Mouse (Mus musculus) hindbrain, embryonic 12.5 days (tissue): Measurements from ENCODE around the gene Rhbdl1. TPM values are rescaled to one million over a fixed set of nuclear protein-coding genes. Genes with fewer than 3 reads are reported as not detected.
"Not testable (repeated sequence)": the region's sequence is repeated elsewhere in the genome, so short reads cannot be mapped to it uniquely, and the experiment has no call there.

Source experiments
- ATAC-seq: fragments of 200-750 bp; cut with Nextera tagmentation; 2 replicates; pipeline ENCODE4 v1.8.0; 2017; ENCODE audit warnings: moderate TSS enrichment; ENCODE audit not compliant: low FRiP score
- H3K27ac ChIP-seq: fragments of 300-500 bp; sonication (generic); 2 replicates; pipeline ENCODE4 v1.5.1; 2016; ENCODE audit warnings: mild to moderate bottlenecking
- H3K27me3 ChIP-seq: fragments of 300-500 bp; sonication (generic); 2 replicates; pipeline ENCODE4 v1.6.1; 2016; ENCODE audit warnings: mild to moderate bottlenecking
- H3K36me3 ChIP-seq: fragments of 300-500 bp; sonication (generic); 2 replicates; pipeline ENCODE4 v1.6.1; 2016; ENCODE audit warnings: mild to moderate bottlenecking
- H3K4me1 ChIP-seq: fragments of 300-500 bp; sonication (generic); 2 replicates; pipeline ENCODE4 v1.6.1; 2016
- H3K4me2 ChIP-seq: fragments of 300-500 bp; sonication (generic); replicated peaks from 2 replicates; pipeline ENCODE4 v1.6.1; 2016; ENCODE audit warnings: mild to moderate bottlenecking
- H3K4me3 ChIP-seq: fragments of 300-500 bp; sonication (generic); 2 replicates; pipeline ENCODE4 v1.5.1; 2016; ENCODE audit warnings: mild to moderate bottlenecking
- H3K9ac ChIP-seq: fragments of 300-500 bp; sonication (generic); 2 replicates; pipeline ENCODE4 v1.6.1; 2016; ENCODE audit warnings: mild to moderate bottlenecking, moderate library complexity
- H3K9me3 ChIP-seq: fragments of 300-500 bp; sonication (generic); replicated peaks from 2 replicates; pipeline ENCODE4 v1.6.1; 2016; ENCODE audit warnings: mild to moderate bottlenecking
- WGBS: fragments of 180-500 bp; shearing (Covaris S2); methylation state at CpG from one replicate; pipeline ENCODE4 v1.1.7; 2016; 5-methylcytosine and 5-hydroxymethylcytosine counted together
- polyA plus RNA-seq: library from polyadenylated mRNA; unstranded; fragments of >200 nt; fragmentation: Nextera tagmentation; extraction: Ambion mirVana; gene quantifications from 2 replicates; pipeline ENCODE4 v1.2.1, GENCODE M21; 2016

The Rhbdl1 gene
- polyA plus RNA-seq, 1 experiment from 2014 or later, result 6.1 TPM

DNA sequence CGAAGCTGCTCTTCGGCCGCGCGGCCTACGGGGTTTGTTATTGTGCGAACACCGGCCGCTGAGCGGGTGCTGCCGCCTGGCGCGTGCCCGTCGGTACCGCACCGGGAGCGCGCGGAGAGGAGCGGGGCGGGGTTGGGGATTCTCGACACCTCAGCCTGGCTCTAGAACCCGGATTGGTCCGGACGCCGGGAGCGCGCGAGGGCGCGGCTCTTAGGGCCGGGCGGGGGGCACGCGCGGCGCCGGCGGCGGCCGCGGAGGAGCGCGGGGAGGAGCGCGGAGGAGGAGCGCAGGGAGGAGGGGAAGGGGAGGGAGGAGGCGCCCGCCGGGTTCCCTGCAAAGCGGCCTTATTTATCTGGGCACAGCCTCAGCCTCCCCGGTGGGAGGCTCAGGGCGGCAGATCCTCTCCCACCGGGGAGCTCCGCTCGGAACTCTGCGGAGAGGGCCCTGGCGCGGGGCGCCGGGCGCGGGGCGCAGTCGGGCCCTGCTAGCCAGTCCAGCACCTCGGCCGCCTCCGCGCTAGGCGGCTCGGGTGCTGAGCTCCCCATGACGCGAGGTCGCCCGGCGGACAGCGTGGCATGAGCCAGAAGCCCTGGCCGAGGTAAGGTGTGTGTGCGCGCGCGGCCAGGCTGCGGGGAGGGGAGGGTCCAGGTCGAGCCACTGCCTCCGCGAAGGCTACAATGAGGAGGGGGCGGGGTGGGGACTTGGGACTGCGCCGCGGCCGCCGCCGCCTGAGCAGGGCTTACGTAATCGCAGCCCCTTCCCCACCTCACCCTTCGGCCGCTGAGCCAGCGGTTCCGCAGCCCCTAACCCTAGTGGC is 28.1 kb downstream of the Rhbdl1 start, which contains the start of gene Fbxl16:
Gene Fbxl16 (plus strand): TSS at position 297 of the 817 bp plus-strand sequence.
- Histone ChIP-seq H3K4me1 (peaks cover 46% of the 10 kb centered on the region), H3K4me3 (peak within 1 kb of the TSS; percentile 86), H3K4me2 (peak within 1 kb of the TSS; percentile 84), H3K36me3 (no peaks in the 10 kb centered on the region), H3K27me3 (peaks cover 16% of the 10 kb centered on the region), H3K9ac (peak within 1 kb of the TSS; percentile 92), H3K27ac (peak within 1 kb of the TSS; percentile 98), H3K9me3 (no peaks in the 10 kb centered on the region)
- ATAC-seq, result peak; percentile 85
- under 1% methylated on average over 70 of the region's 100 CpGs for WGBS

DNA sequence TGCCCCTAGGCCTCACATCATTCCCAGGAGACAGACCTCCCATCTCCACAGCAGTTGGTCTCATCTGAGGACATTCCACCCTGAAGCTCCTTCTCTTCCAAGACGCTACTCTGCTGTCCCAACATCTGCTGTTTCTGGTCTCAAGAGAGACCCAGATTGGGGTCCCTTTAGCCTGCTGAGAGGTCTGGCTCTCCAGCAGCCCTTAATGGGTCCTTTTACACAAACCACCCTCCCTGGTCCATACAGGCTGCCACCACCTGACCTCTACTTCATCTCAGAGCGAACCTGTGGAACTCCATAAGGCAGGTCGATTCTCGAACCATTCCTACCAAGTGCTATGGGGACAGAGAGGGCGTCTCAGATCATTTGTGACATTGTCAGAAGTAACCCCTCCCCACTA is 29.1 kb downstream of the Rhbdl1 start:
- peak overlapping the region; percentile 84 for H3K4me2 ChIP-seq
- WGBS, result 38% methylated on average over 5 of the region's 5 CpGs
- H3K36me3 ChIP-seq, result no peaks in the 10 kb centered on the region
- H3K4me3 ChIP-seq, result peak overlapping the region; percentile 86
- H3K4me1 ChIP-seq, result peaks cover 47% of the 10 kb centered on the region
- H3K27ac ChIP-seq, result peak overlapping the region; percentile 98
- H3K9me3 ChIP-seq, result no peaks in the 10 kb centered on the region
- no peak for ATAC-seq
- peaks cover 16% of the 10 kb centered on the region for H3K27me3 ChIP-seq
- H3K9ac ChIP-seq, result peak overlapping the region; percentile 92

DNA sequence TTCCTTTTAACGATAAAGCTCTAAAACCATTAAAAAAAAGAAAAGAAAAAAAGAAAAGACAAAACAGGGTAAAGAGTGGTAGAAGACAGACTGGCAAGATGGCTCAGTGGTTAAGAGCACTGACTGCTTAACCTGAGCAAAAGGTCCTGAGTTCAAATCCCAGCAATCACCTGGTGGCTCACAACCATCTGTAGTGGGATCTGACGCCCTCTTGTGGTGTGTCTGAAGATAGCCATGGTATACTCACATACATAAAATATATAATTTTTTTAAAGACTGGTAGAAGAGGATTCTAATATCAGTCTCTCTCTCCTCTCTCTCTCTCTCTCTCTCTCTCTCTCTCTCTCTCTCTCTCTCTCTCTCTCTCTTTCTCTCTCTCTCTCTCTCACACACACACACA is 29.6 kb downstream of the Rhbdl1 start:
- 53% methylated on average over 2 of the region's 2 CpGs for WGBS
- H3K9me3 ChIP-seq, result not testable (repeated sequence)

DNA sequence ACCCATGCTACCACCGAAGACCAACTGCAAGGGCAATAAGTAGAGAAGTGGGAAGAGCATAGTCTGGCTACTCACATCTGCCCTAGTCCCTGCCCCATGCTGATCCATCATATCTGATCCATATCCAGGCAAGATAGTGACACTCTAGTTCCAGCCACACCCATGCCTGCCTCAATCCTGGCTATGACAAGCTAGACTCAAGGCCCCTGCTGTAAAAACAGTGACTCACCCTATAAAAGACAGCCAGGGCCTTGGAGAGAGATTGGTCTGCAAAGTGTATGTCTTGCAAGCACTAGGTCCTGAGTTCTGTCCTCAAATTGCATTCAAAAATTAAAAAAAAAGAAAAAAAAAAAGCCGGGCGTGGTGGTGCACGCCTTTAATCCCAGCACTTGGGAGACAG is 30.6 kb downstream of the Rhbdl1 start:
- H3K9ac ChIP-seq, result no peak overlapping the region
- WGBS, result 82% methylated on average over 4 of the region's 4 CpGs
- H3K36me3 ChIP-seq, result no peaks in the 10 kb centered on the region
- ATAC-seq, result no peak
- H3K4me1 ChIP-seq, result peaks cover 53% of the 10 kb centered on the region
- H3K27ac ChIP-seq, result no peak overlapping the region
- no peaks in the 10 kb centered on the region for H3K9me3 ChIP-seq
- H3K27me3 ChIP-seq, result peaks cover 5% of the 10 kb centered on the region
- no peak overlapping the region for H3K4me2 ChIP-seq
- no peak overlapping the region for H3K4me3 ChIP-seq

More for the DNA sequence above, 29.6 kb downstream of the Rhbdl1 start:
- peaks cover 49% of the 10 kb centered on the region for H3K4me1 ChIP-seq
- H3K4me2 ChIP-seq, ATAC-seq, H3K4me3 ChIP-seq, H3K9ac ChIP-seq, H3K36me3 ChIP-seq, H3K27ac ChIP-seq: not testable (repeated sequence)
- peaks cover 13% of the 10 kb centered on the region for H3K27me3 ChIP-seq

DNA sequence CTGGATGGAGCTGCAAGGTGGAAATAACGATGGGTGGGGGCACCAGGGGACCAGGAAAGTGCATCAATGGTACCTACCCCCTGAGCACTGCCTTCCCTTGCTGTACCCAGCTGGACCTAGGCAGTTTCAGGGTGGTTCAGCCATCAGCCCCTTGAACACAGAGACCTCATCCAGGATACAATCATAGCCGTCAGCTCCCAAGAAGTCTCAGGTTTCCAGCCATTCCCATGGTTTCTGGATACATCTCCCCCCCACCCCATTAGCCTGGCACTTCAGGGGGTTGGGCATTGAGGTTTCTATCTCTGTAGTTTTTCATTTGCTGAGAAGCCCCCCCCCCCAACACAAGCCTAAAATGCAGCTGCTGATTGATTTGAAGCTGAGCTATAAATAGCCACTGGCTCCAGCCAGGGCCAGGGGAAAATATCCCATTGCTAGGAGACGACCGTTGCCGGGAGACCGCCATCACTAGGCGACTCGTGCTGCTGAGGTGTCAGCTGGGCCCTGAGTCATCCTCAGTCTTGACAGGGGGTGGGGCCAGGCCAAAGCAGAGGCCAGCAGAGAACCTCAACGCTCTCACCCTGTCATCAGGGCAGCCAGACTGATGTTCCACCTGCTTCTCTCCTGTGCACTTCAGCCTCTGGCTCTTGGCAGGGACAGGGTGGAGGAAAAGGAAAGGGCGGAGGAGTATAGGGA is 34.1 kb downstream of the Rhbdl1 start:
- ATAC-seq, result peak; percentile 93
- peak overlapping the region; percentile 39 for H3K4me2 ChIP-seq
- no peak overlapping the region; the same call in 1 of the 2 replicates for H3K4me3 ChIP-seq
- WGBS, result 4% methylated on average over 10 of the region's 10 CpGs
- H3K9ac ChIP-seq, result peak overlapping the region; percentile 28
- H3K27ac ChIP-seq, result peak overlapping the region; percentile 94
- no peaks in the 10 kb centered on the region; the same call in 1 of the 2 replicates for H3K27me3 ChIP-seq
- no peaks in the 10 kb centered on the region for H3K9me3 ChIP-seq
- no peaks in the 10 kb centered on the region for H3K36me3 ChIP-seq
- peaks cover 29% of the 10 kb centered on the region for H3K4me1 ChIP-seq

DNA sequence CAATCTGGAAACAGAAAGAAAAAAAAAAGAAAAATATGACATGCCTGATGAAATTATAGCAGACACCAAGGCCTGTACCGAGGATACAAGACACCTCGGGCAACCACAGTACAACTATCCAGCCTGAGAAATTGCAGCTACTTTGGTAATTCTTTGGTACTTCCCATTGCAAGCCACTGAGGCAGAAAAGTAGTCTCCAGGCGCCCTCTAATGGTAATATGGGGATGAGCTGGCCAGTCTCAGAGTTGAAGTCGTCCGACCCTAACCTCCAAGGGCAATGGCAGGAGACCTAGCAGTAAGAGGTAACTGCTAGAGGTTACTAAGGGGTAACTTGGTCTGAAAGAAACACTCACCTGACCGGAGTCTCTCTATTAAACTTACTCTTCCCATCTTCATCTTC is 36.1 kb downstream of the Rhbdl1 start:
- Histone ChIP-seq H3K4me2 (no peak overlapping the region), H3K9ac (no peak overlapping the region), H3K4me1 (peaks cover 40% of the 10 kb centered on the region), H3K27ac (no peak overlapping the region), H3K4me3 (no peak overlapping the region), H3K36me3 (no peaks in the 10 kb centered on the region), H3K9me3 (no peaks in the 10 kb centered on the region), H3K27me3 (no peaks in the 10 kb centered on the region; the same call in 1 of the 2 replicates)
- no peak for ATAC-seq
- 7% methylated on average over 6 of the region's 6 CpGs for WGBS

DNA sequence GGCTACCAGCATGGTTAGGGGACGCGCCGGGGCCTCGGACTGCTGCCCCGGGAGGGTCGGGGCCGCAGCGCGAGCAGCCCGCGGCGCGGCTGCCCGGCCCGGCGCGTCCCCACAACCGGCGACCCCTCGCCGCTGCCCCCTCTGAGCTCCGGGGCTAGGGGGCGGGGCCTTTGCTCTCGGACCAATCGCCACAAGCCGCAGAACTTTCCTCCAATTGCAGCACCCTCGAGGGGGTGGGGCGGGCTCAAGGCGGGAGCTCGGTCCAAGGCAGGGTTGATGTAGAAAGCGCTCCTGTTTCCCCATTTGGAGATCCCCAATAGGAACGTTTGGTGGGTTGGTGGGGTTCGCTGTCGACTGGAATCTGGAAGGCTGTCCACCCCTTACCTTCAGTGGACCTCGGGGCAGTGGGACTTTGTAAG is 40.1 kb downstream of the Rhbdl1 start, which contains the start of gene Metrn:
Gene Metrn (minus strand): TSS at position 186 of the 419 bp plus-strand sequence.
- H3K4me3 ChIP-seq, result peak within 1 kb of the TSS; percentile 76
- H3K4me1 ChIP-seq, result peaks cover 51% of the 10 kb centered on the region
- H3K9me3 ChIP-seq, result no peaks in the 10 kb centered on the region
- WGBS, result 0% methylated on average over 35 of the region's 35 CpGs
- H3K4me2 ChIP-seq, result peak within 1 kb of the TSS; percentile 92
- peak; percentile 70 for ATAC-seq
- H3K27ac ChIP-seq, result peak within 1 kb of the TSS; percentile 93
- H3K27me3 ChIP-seq, result no peaks in the 10 kb centered on the region
- no peaks in the 10 kb centered on the region for H3K36me3 ChIP-seq
- peak within 1 kb of the TSS; percentile 73 for H3K9ac ChIP-seq

DNA sequence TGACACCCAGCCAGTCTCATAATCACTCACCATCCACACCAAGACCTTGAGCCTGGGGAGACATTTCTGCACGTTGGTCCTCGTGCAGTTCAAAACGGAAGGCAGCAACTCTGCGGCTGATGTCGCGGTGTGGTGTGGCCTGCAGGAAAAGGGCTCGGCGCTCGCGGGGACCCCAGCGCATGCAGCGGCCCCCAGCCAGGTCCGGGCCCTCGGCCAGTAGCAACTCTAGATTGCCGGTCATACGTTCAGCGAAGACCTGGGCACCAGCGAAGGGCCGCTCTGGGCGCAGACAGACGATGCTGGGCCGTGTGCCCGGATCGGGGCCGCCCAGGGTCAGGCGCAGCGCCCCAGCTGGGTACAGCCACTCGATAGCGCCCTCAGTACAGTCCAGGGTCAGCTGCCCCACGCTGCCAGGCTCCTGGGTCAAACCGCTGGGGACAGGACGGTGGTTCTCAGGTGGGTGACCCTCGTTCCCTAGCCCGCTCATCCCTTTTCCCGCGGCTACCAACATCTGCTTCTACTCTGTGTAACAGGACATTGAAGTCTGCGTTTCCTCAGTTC is 40.8 kb downstream of the Rhbdl1 start:
- H3K4me1 ChIP-seq, result peaks cover 53% of the 10 kb centered on the region
- ATAC-seq, result no peak
- H3K4me2 ChIP-seq, result peak overlapping the region; percentile 92

DNA sequence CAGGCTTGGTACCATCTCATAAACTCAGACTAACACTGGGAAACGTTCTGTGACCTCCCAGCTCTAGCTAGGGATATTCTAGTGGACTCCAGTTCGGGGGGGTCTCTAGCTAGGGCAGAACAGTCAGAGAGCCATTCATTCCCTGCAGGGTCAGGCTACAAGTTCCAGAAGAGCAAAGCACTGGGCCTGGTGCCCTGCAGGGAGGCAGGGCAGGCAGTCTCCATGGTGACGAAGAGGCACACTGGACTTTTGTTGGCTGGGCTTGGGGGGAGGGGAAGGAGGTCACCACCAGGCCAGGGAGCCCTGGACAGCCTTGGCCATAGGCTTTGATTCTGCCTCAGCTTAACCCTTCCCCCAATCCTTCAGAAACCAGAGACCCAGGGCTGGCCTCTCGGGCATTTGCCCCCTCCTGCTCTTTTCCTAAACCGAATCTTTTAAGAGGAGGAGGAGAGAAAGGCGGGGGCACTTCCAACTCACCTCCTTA is 41.4 kb downstream of the Rhbdl1 start, which contains the start of gene AC134908.4:
Gene AC134908.4 (minus strand): TSS at position 51 of the 484 bp plus-strand sequence.
- Histone ChIP-seq H3K4me1 (peaks cover 58% of the 10 kb centered on the region), H3K4me3 (peak within 1 kb of the TSS; percentile 76), H3K27ac (peak within 1 kb of the TSS; percentile 93), H3K4me2 (peak within 1 kb of the TSS; percentile 92), H3K36me3 (no peaks in the 10 kb centered on the region), H3K9ac (peak within 1 kb of the TSS; percentile 73), H3K9me3 (no peaks in the 10 kb centered on the region), H3K27me3 (no peaks in the 10 kb centered on the region)
- 4% methylated on average over 6 of the region's 6 CpGs for WGBS
- no peak for ATAC-seq

More for the DNA sequence above, 40.8 kb downstream of the Rhbdl1 start:
- no peaks in the 10 kb centered on the region for H3K9me3 ChIP-seq
- H3K27me3 ChIP-seq, result no peaks in the 10 kb centered on the region
- H3K27ac ChIP-seq, result peak overlapping the region; percentile 93
- H3K4me3 ChIP-seq, result peak overlapping the region; percentile 76
- peak overlapping the region; percentile 73 for H3K9ac ChIP-seq
- WGBS, result 1% methylated on average over 37 of the region's 37 CpGs
- H3K36me3 ChIP-seq, result no peaks in the 10 kb centered on the region

DNA sequence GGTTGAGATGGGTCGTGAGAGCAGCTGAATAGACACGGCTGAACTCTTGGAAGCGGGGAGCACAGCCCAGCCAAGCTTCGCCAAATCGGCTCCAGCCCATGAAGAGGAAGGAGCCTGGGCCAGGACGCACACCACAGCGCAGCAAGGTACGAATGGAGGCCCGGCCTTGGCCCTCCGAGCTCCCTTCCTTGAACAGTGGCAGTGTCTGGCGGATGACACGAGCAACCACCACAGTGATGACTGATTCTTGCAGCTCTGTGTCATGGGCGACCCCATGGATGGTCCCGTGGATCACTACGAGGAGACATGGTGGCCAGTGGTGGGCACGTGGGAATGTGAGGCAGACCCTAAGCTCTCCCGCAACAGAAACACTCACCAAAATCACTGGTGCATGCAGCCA is 42.1 kb downstream of the Rhbdl1 start:
- Histone ChIP-seq H3K9ac (peak overlapping the region; percentile 73), H3K27ac (peak overlapping the region; percentile 93), H3K27me3 (no peaks in the 10 kb centered on the region), H3K4me2 (peak overlapping the region; percentile 92), H3K9me3 (no peaks in the 10 kb centered on the region), H3K4me3 (peak overlapping the region; percentile 76), H3K4me1 (peaks cover 61% of the 10 kb centered on the region), H3K36me3 (no peaks in the 10 kb centered on the region)
- 39% methylated on average over 17 of the region's 17 CpGs for WGBS
- ATAC-seq, result no peak

DNA sequence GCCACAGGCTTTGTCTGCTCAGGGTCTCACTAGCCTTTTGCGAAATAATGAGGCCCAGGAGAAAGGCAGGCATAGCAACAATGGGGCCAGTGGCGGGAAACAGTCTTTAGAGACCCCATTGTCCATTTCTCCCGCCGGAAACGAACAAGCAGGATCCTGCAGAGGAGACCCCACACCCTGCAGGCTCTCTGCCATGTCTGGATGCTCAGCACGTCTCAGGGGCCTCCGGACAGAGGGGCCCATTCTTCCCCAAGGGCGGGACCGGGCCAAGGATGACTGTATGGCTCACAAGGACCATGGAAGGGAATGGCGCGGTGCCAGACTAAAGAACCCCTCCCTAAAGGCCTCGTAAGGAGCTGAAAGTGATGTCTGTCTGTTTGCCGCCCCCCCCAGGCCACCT is 42.9 kb downstream of the Rhbdl1 start:
- Histone ChIP-seq H3K9ac (no peak overlapping the region), H3K4me3 (0 out of 2 replicates have a peak overlapping the region, but pooled peaks have one; percentile 3)
- peak; percentile 44 for ATAC-seq

DNA sequence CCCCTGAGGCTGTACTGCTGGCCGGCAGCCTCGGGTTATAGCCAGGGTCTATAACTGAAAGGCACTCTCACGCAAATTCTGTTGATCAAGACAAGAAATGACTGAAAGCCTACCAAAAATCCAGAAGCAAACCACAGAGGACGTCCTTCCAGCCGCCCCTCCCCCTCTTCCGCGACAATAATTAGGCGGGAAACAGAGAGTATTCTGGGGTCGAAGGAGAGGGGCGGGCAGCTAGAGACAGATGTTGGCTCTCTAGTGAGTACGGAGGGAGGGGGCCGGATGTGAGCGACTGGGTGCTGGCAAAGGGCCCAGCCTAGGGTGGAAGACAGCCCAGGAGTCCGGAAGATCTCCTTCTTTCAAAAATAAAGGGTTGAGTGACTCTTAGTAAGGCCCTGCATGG is 44.5 kb downstream of the Rhbdl1 start, which contains the start of gene Fam173a:
Gene Fam173a (minus strand): TSS at position 287 of the 400 bp plus-strand sequence.
- Histone ChIP-seq H3K36me3 (peaks cover 16% of the 10 kb centered on the region), H3K4me1 (peaks cover 60% of the 10 kb centered on the region), H3K9me3 (no peaks in the 10 kb centered on the region), H3K9ac (peak within 1 kb of the TSS; percentile 83), H3K4me2 (peak within 1 kb of the TSS; percentile 89), H3K4me3 (peak within 1 kb of the TSS; percentile 68), H3K27ac (peak within 1 kb of the TSS; percentile 93), H3K27me3 (no peaks in the 10 kb centered on the region)
- WGBS, result under 1% methylated on average over 14 of the region's 14 CpGs
- peak; percentile 32 for ATAC-seq

More for the DNA sequence above, 42.9 kb downstream of the Rhbdl1 start:
- H3K36me3 ChIP-seq, result peaks cover 8% of the 10 kb centered on the region; the same call in 1 of the 2 replicates
- no peaks in the 10 kb centered on the region for H3K9me3 ChIP-seq
- peak overlapping the region; percentile 93 for H3K27ac ChIP-seq
- 30% methylated on average over 13 of the region's 13 CpGs for WGBS
- H3K4me2 ChIP-seq, result peak overlapping the region; percentile 92
- H3K27me3 ChIP-seq, result no peaks in the 10 kb centered on the region
- peaks cover 61% of the 10 kb centered on the region for H3K4me1 ChIP-seq
